Mouse (Mus musculus) embryonic facial prominence, embryonic 14.5 days (tissue): ENCODE measurements around the gene Cd63. TPM values are rescaled to one million over a fixed set of nuclear protein-coding genes. Genes with fewer than 3 reads are reported as not detected.
A peak's percentile ranks its signal among the peaks of the same experiment; 100 is the strongest.

Source experiments
- ATAC-seq: fragments of 200-750 bp; cut with Nextera tagmentation; 2 replicates; pipeline ENCODE4 v1.8.0; 2017; ENCODE audit warnings: low read depth, moderate number of reproducible peaks, moderate TSS enrichment
- DNase-seq: peaks from one replicate; pipeline ENCODE4 v3.0.0-alpha.2; 2015; ENCODE audit warnings: low spot score
- H3K27ac ChIP-seq: fragments of 300-500 bp; sonication (generic); replicated peaks from 2 replicates; pipeline ENCODE4 v1.5.1; 2014; ENCODE audit warnings: low read depth, mild to moderate bottlenecking, low read length, moderate library complexity
- H3K27me3 ChIP-seq: fragments of 300-500 bp; sonication (generic); replicated peaks from 2 replicates; pipeline ENCODE4 v1.6.1; 2014; ENCODE audit warnings: low read length; ENCODE audit not compliant: control insufficient read depth, insufficient read depth
- H3K36me3 ChIP-seq: fragments of 300-500 bp; sonication (generic); 2 replicates; pipeline ENCODE4 v1.6.1; 2014; ENCODE audit warnings: low read length, mixed read lengths; ENCODE audit not compliant: control insufficient read depth, insufficient read depth
- H3K4me1 ChIP-seq: fragments of 300-500 bp; sonication (generic); 2 replicates; pipeline ENCODE4 v1.6.1; 2014; ENCODE audit warnings: antibody characterized with exemption, low read length; ENCODE audit not compliant: control insufficient read depth, insufficient read depth
- H3K4me2 ChIP-seq: fragments of 300-500 bp; sonication (generic); 2 replicates; pipeline ENCODE4 v1.6.1; 2014; ENCODE audit warnings: low read depth, mild to moderate bottlenecking, low read length, moderate library complexity, mixed read lengths
- H3K4me3 ChIP-seq: fragments of 300-500 bp; sonication (generic); 2 replicates; pipeline ENCODE4 v1.5.1; 2014; ENCODE audit warnings: low read depth, mild to moderate bottlenecking, low read length
- H3K9ac ChIP-seq: fragments of 300-500 bp; sonication (generic); 2 replicates; pipeline ENCODE4 v1.6.1; 2014; ENCODE audit warnings: low read depth, mild to moderate bottlenecking, low read length, moderate library complexity, mixed read lengths
- H3K9me3 ChIP-seq: fragments of 300-500 bp; sonication (generic); 2 replicates; pipeline ENCODE4 v1.6.1; 2016; ENCODE audit warnings: low read length; ENCODE audit not compliant: control insufficient read depth
- WGBS: fragments of 180-500 bp; shearing (Covaris S2); extraction: QIAGEN DNeasy Blood & Tissue Kit; methylation state at CpG from one replicate; pipeline ENCODE4 v1.1.7; 2014; 5-methylcytosine and 5-hydroxymethylcytosine counted together
- polyA plus RNA-seq: library from polyadenylated mRNA; unstranded; fragments of >200 nt; fragmentation: Nextera tagmentation; extraction: Ambion mirVana; gene quantifications from 2 replicates; pipeline ENCODE4 v1.2.1, GENCODE M21; 2014

Cd63 gene
- polyA plus RNA-seq, 1 experiment from 2014 or later, result 959 TPM

GRCm38 (mm10) chr10:128897501-128897900 is 3.3 kb upstream of the Cd63 start:
- Histone ChIP-seq H3K9ac (no peak overlapping the region), H3K27me3 (0 out of 2 replicates have a peak, but pooled peaks cover 8% of the 10 kb centered on the region), H3K4me3 (no peak overlapping the region), H3K27ac (no peak overlapping the region), H3K4me2 (no peak overlapping the region), H3K4me1 (peaks cover 11% of the 10 kb centered on the region; the same call in 1 of the 2 replicates), H3K36me3 (no peaks in the 10 kb centered on the region), H3K9me3 (no peaks in the 10 kb centered on the region)
- 18% methylated on average over 1 of the region's 1 CpGs for WGBS
- DNase-seq, result no peak
- no peak for ATAC-seq

GRCm38 (mm10) chr10:128899759-128900490 is 864 bp upstream of the Cd63 start:
- H3K36me3 ChIP-seq, result no peaks in the 10 kb centered on the region
- H3K9ac ChIP-seq, result no peak overlapping the region
- 0 out of 2 replicates have a peak, but pooled peaks cover 7% of the 10 kb centered on the region for H3K4me1 ChIP-seq
- no peaks in the 10 kb centered on the region for H3K9me3 ChIP-seq
- no peak overlapping the region for H3K4me2 ChIP-seq
- H3K27me3 ChIP-seq, result 0 out of 2 replicates have a peak, but pooled peaks cover 8% of the 10 kb centered on the region
- ATAC-seq (no peak), DNase-seq (no peak)
- H3K27ac ChIP-seq, result no peak overlapping the region
- H3K4me3 ChIP-seq, result no peak overlapping the region
- 69% methylated on average over 6 of the region's 6 CpGs for WGBS

- H3K27ac ChIP-seq, result no peak overlapping the region
- no peaks in the 10 kb centered on the region for H3K9me3 ChIP-seq
- DNase-seq (no peak), ATAC-seq (no peak)
- no peak overlapping the region for H3K4me3 ChIP-seq
- no peaks in the 10 kb centered on the region for H3K36me3 ChIP-seq
- H3K4me1 ChIP-seq, result 0 out of 2 replicates have a peak, but pooled peaks cover 2% of the 10 kb centered on the region
- WGBS, result 78% methylated on average over 1 of the region's 1 CpGs
- no peak overlapping the region for H3K4me2 ChIP-seq
- 0 out of 2 replicates have a peak, but pooled peaks cover 3% of the 10 kb centered on the region for H3K27me3 ChIP-seq
- no peak overlapping the region for H3K9ac ChIP-seq
These were observed 620 bp downstream of the Cd63 start for GRCm38 (mm10) chr10:128901409-128901808.

- Histone ChIP-seq H3K4me2 (no peak overlapping the region), H3K9ac (no peak overlapping the region), H3K4me1 (no peaks in the 10 kb centered on the region), H3K27ac (no peak overlapping the region), H3K27me3 (no peaks in the 10 kb centered on the region), H3K4me3 (no peak overlapping the region), H3K36me3 (no peaks in the 10 kb centered on the region), H3K9me3 (no peaks in the 10 kb centered on the region)
- WGBS, result 89% methylated on average over 3 of the region's 3 CpGs
- ATAC-seq, result no peak
- no peak for DNase-seq
These were observed 1.7 kb downstream of the Cd63 start for GRCm38 (mm10) chr10:128902409-128902988.

GRCm38 (mm10) chr10:128904812-128905211 is 4.0 kb downstream of the Cd63 start:
- ATAC-seq (no peak), DNase-seq (no peak)
- H3K27me3 ChIP-seq, result no peaks in the 10 kb centered on the region
- no peaks in the 10 kb centered on the region for H3K4me1 ChIP-seq
- no peaks in the 10 kb centered on the region for H3K9me3 ChIP-seq
- no peak overlapping the region for H3K27ac ChIP-seq
- no peak overlapping the region for H3K9ac ChIP-seq
- 67% methylated on average over 5 of the region's 5 CpGs for WGBS
- H3K4me3 ChIP-seq, result no peak overlapping the region
- no peaks in the 10 kb centered on the region for H3K36me3 ChIP-seq
- H3K4me2 ChIP-seq, result no peak overlapping the region

- no peaks in the 10 kb centered on the region for H3K27me3 ChIP-seq
- H3K27ac ChIP-seq, result peak overlapping the region; percentile 96
- DNase-seq (peak; percentile 58), ATAC-seq (peak; percentile 0; the same call in 1 of the 2 replicates)
- peak overlapping the region; percentile 94 for H3K4me3 ChIP-seq
- H3K9ac ChIP-seq, result peak overlapping the region; percentile 99
- WGBS, result 61% methylated on average over 13 of the region's 13 CpGs
- H3K36me3 ChIP-seq, result peaks cover 24% of the 10 kb centered on the region
- H3K4me2 ChIP-seq, result peak overlapping the region; percentile 75
- H3K4me1 ChIP-seq, result peaks cover 10% of the 10 kb centered on the region
- no peaks in the 10 kb centered on the region for H3K9me3 ChIP-seq
These were observed 8.1 kb downstream of the Cd63 start for GRCm38 (mm10) chr10:128908778-128909448.

GRCm38 (mm10) chr10:128909567-128910028 is 8.8 kb downstream of the Cd63 start:
- Histone ChIP-seq H3K4me2 (peak overlapping the region; percentile 75), H3K4me3 (peak overlapping the region; percentile 94), H3K9ac (peak overlapping the region; percentile 99), H3K27ac (peak overlapping the region; percentile 96), H3K9me3 (no peaks in the 10 kb centered on the region), H3K36me3 (peaks cover 30% of the 10 kb centered on the region), H3K4me1 (peaks cover 10% of the 10 kb centered on the region), H3K27me3 (no peaks in the 10 kb centered on the region)
- ATAC-seq (peak; percentile 80), DNase-seq (peak; percentile 94)
- WGBS, result 0% methylated on average over 6 of the region's 41 CpGs

GRCm38 (mm10) chr10:128910066-128910841 is 9.5 kb downstream of the Cd63 start:
- H3K4me3 ChIP-seq, result peak overlapping the region; percentile 94
- no peaks in the 10 kb centered on the region for H3K27me3 ChIP-seq
- 1% methylated on average over 37 of the region's 66 CpGs for WGBS
- H3K36me3 ChIP-seq, result peaks cover 37% of the 10 kb centered on the region
- ATAC-seq, result peak; percentile 23
- no peaks in the 10 kb centered on the region for H3K9me3 ChIP-seq
- peaks cover 10% of the 10 kb centered on the region for H3K4me1 ChIP-seq
- peak overlapping the region; percentile 75 for H3K4me2 ChIP-seq
- DNase-seq, result peak; percentile 80
- H3K9ac ChIP-seq, result peak overlapping the region; percentile 99
- peak overlapping the region; percentile 96 for H3K27ac ChIP-seq
